Mouse (Mus musculus) erythroblast, adult 5-6 weeks (primary cell): ENCODE results near the gene Mxd1. TPM values are rescaled to one million over a fixed set of nuclear protein-coding genes. Genes with fewer than 3 reads are reported as not detected.

Source experiments
- ATAC-seq: replicated peaks from 2 replicates; pipeline ENCODE4 v1.8.0; 2016; ENCODE audit warnings: moderate number of reproducible peaks, mild to moderate bottlenecking, moderate TSS enrichment, inconsistent platforms; ENCODE audit not compliant: poor library complexity, low FRiP score, severe bottlenecking
- total RNA-seq, 2 experiments: library from RNA; stranded (forward) in 1 of 2; stranded (reverse) in 1 of 2; fragments of 150-400 nt in 1 of 2; fragments of 200-764, 138-1000 nt in 1 of 2; gene quantifications; 2 replicates each; pipeline versions ENCODE4 v1.2.3 to v1.2.4; 2015 to 2017; ENCODE audit warnings: low replicate concordance in 2 of 2

The Mxd1 gene
- total RNA-seq, 2 experiments from 2014 or later: 336 to 573 TPM

- ATAC-seq: no peak
Observed at GRCm38 (mm10) chr6:86654270-86654916, 14.6 kb downstream of the Mxd1 start.

- ATAC-seq: no peak
Observed at GRCm38 (mm10) chr6:86653026-86653425, 15.9 kb downstream of the Mxd1 start.

GRCm38 (mm10) chr6:86646143-86646542 lies 22.8 kb downstream of the Mxd1 start:
- no peak for ATAC-seq

GRCm38 (mm10) chr6:86645551-86645950 lies 23.4 kb downstream of the Mxd1 start:
- ATAC-seq: no peak

GRCm38 (mm10) chr6:86644775-86645400 lies 24.1 kb downstream of the Mxd1 start:
- no peak for ATAC-seq

GRCm38 (mm10) chr6:86641716-86642115 lies 27.2 kb downstream of the Mxd1 start:
- ATAC-seq: no peak

GRCm38 (mm10) chr6:86640776-86641175 lies 28.2 kb downstream of the Mxd1 start:
- no peak for ATAC-seq

- peak; percentile 21 for ATAC-seq
Observed at GRCm38 (mm10) chr6:86640161-86640560, 28.8 kb downstream of the Mxd1 start.

- peak; percentile 71 for ATAC-seq
Observed at GRCm38 (mm10) chr6:86639180-86640160, 29.5 kb downstream of the Mxd1 start.

- no peak for ATAC-seq
Observed at GRCm38 (mm10) chr6:86638434-86638833, 30.5 kb downstream of the Mxd1 start.

- no peak for ATAC-seq
Observed at GRCm38 (mm10) chr6:86637860-86638259, 31.1 kb downstream of the Mxd1 start.

- peak; percentile 47 for ATAC-seq
Observed at GRCm38 (mm10) chr6:86637171-86637835, 31.7 kb downstream of the Mxd1 start.

GRCm38 (mm10) chr6:86636495-86636894 lies 32.5 kb downstream of the Mxd1 start:
- peak; percentile 66 for ATAC-seq

- ATAC-seq: no peak
Observed at GRCm38 (mm10) chr6:86630141-86630540, 38.8 kb downstream of the Mxd1 start.

GRCm38 (mm10) chr6:86627946-86628345 lies 41.0 kb downstream of the Mxd1 start, which contains the start of gene Asprv1:
Gene Asprv1 (plus strand): TSS chr6:86628164.
- ATAC-seq: no peak

GRCm38 (mm10) chr6:86624074-86625030 lies 44.6 kb downstream of the Mxd1 start:
- no peak for ATAC-seq

GRCm38 (mm10) chr6:86623201-86623600 lies 45.8 kb downstream of the Mxd1 start:
- no peak for ATAC-seq

GRCm38 (mm10) chr6:86615301-86615700 lies 53.7 kb downstream of the Mxd1 start:
- no peak for ATAC-seq

GRCm38 (mm10) chr6:86610714-86611113 lies 58.2 kb downstream of the Mxd1 start:
- no peak for ATAC-seq
